Mouse (Mus musculus): ENCODE data around the gene Shroom3.

- TF ChIP-seq CTCF (IDR thresholded peaks at IDR 0.05; ENCODE audit: control insufficient read depth, insufficient read depth, insufficient read length) (no peak), MYOG (IDR thresholded peaks at IDR 0.05; ENCODE audit: control insufficient read depth, extremely low read depth, insufficient read length) (no peak), FOSL1 (IDR thresholded peaks at IDR 0.05; ENCODE audit: insufficient read depth, low read length, poor library complexity, severe bottlenecking) (no peak), CEBPB (IDR thresholded peaks at IDR 0.05; ENCODE audit: low read depth) (no peak), USF1 (IDR thresholded peaks at IDR 0.05; ENCODE audit: low read depth) (no peak), MAX (IDR thresholded peaks at IDR 0.05) (no peak)
These were observed 270.6 kb downstream of the Shroom3 start for GRCm38 (mm10) chr5:92953865-92954264.
